Mouse (Mus musculus) intestine, embryonic 16.5 days (tissue): ENCODE data around the gene Tshz2. TPM values are rescaled to one million over a fixed set of nuclear protein-coding genes. Genes with fewer than 3 reads are reported as not detected.

Source experiments
- ATAC-seq: fragments of 200-750 bp; cut with Nextera tagmentation; 2 replicates; pipeline ENCODE4 v1.8.0; 2017; ENCODE audit warnings: moderate TSS enrichment, moderate library complexity
- H3K27ac ChIP-seq: fragments of 300-500 bp; sonication (generic); 2 replicates; pipeline ENCODE4 v1.5.1; 2014; ENCODE audit warnings: mild to moderate bottlenecking, low read length
- H3K27me3 ChIP-seq: fragments of 300-500 bp; sonication (generic); replicated peaks from 2 replicates; pipeline ENCODE4 v1.6.1; 2014; ENCODE audit warnings: low read length, control low read depth, mixed read lengths; ENCODE audit not compliant: control insufficient read depth, insufficient read depth
- H3K36me3 ChIP-seq: fragments of 300-500 bp; sonication (generic); 2 replicates; pipeline ENCODE4 v1.6.1; 2014; ENCODE audit warnings: low read length, control low read depth; ENCODE audit not compliant: control insufficient read depth, insufficient read depth
- H3K4me1 ChIP-seq: fragments of 300-500 bp; sonication (generic); 2 replicates; pipeline ENCODE4 v1.6.1; 2014; ENCODE audit warnings: low read length, control low read depth, mixed read lengths; ENCODE audit not compliant: control insufficient read depth, insufficient read depth
- H3K4me2 ChIP-seq: fragments of 300-500 bp; sonication (generic); 2 replicates; pipeline ENCODE4 v1.6.1; 2014; ENCODE audit warnings: low read depth, low read length, control low read depth
- H3K4me3 ChIP-seq: fragments of 300-500 bp; sonication (generic); 2 replicates; pipeline ENCODE4 v1.5.1; 2014; ENCODE audit warnings: mild to moderate bottlenecking, low read length
- H3K9ac ChIP-seq: fragments of 300-500 bp; sonication (generic); 2 replicates; pipeline ENCODE4 v1.6.1; 2014; ENCODE audit warnings: low read depth, low read length
- H3K9me3 ChIP-seq: fragments of 300-500 bp; sonication (generic); 2 replicates; pipeline ENCODE4 v1.6.1; 2016; ENCODE audit warnings: low read length, control low read depth; ENCODE audit not compliant: control insufficient read depth
- WGBS: fragments of 180-500 bp; shearing (Covaris S2); extraction: QIAGEN DNeasy Blood & Tissue Kit; methylation state at CpG from one replicate; pipeline ENCODE4 v1.1.7; 2014; 5-methylcytosine and 5-hydroxymethylcytosine counted together
- polyA plus RNA-seq: library from polyadenylated mRNA; unstranded; fragments of >200 nt; fragmentation: Nextera tagmentation; extraction: Ambion mirVana; gene quantifications from 2 replicates; pipeline ENCODE4 v1.2.1, GENCODE M21; 2015

Gene Tshz2
- polyA plus RNA-seq, 1 experiment from 2014 or later = 14.0 TPM

GRCm38 (mm10) chr2:169871436-169872060 lies 238.7 kb downstream of the Tshz2 start:
- no peak for ATAC-seq
- H3K27me3 ChIP-seq = no peaks in the 10 kb centered on the region
- H3K9me3 ChIP-seq = no peaks in the 10 kb centered on the region
- no peak overlapping the region for H3K4me3 ChIP-seq
- no peak overlapping the region for H3K9ac ChIP-seq
- no peak overlapping the region for H3K27ac ChIP-seq
- no peak overlapping the region for H3K4me2 ChIP-seq
- WGBS = 91% methylated on average over 8 of the region's 8 CpGs
- H3K36me3 ChIP-seq = no peaks in the 10 kb centered on the region
- H3K4me1 ChIP-seq = peaks cover 5% of the 10 kb centered on the region; the same call in 1 of the 2 replicates

- no peaks in the 10 kb centered on the region for H3K9me3 ChIP-seq
- no peak overlapping the region for H3K4me2 ChIP-seq
- no peak overlapping the region for H3K9ac ChIP-seq
- no peaks in the 10 kb centered on the region for H3K36me3 ChIP-seq
- H3K4me3 ChIP-seq = no peak overlapping the region
- H3K4me1 ChIP-seq = peaks cover 5% of the 10 kb centered on the region; the same call in 1 of the 2 replicates
- no peaks in the 10 kb centered on the region for H3K27me3 ChIP-seq
- 59% methylated on average over 16 of the region's 16 CpGs for WGBS
- ATAC-seq = no peak
- peak overlapping the region; percentile 20; the same call in 1 of the 2 replicates for H3K27ac ChIP-seq
Observed at GRCm38 (mm10) chr2:169873442-169873841, 240.6 kb downstream of the Tshz2 start.

- Histone ChIP-seq H3K27me3 (no peaks in the 10 kb centered on the region), H3K9me3 (no peaks in the 10 kb centered on the region), H3K4me1 (no peaks in the 10 kb centered on the region), H3K4me3 (no peak overlapping the region), H3K36me3 (no peaks in the 10 kb centered on the region), H3K4me2 (no peak overlapping the region), H3K9ac (no peak overlapping the region), H3K27ac (no peak overlapping the region)
- ATAC-seq = no peak
- WGBS = 79% methylated on average over 9 of the region's 9 CpGs
Observed at GRCm38 (mm10) chr2:169887921-169888320, 255.1 kb downstream of the Tshz2 start.

GRCm38 (mm10) chr2:169892441-169893038 lies 259.7 kb downstream of the Tshz2 start:
- no peaks in the 10 kb centered on the region for H3K9me3 ChIP-seq
- ATAC-seq = no peak
- WGBS = 56% methylated on average over 14 of the region's 14 CpGs
- H3K27me3 ChIP-seq = no peaks in the 10 kb centered on the region
- H3K36me3 ChIP-seq = no peaks in the 10 kb centered on the region
- H3K4me3 ChIP-seq = no peak overlapping the region
- H3K9ac ChIP-seq = no peak overlapping the region
- no peak overlapping the region for H3K27ac ChIP-seq
- H3K4me1 ChIP-seq = no peaks in the 10 kb centered on the region
- H3K4me2 ChIP-seq = no peak overlapping the region

GRCm38 (mm10) chr2:169902896-169903295 lies 270.1 kb downstream of the Tshz2 start:
- Histone ChIP-seq H3K27me3 (no peaks in the 10 kb centered on the region), H3K4me1 (peaks cover 10% of the 10 kb centered on the region; the same call in 1 of the 2 replicates), H3K9ac (no peak overlapping the region), H3K4me2 (no peak overlapping the region), H3K9me3 (no peaks in the 10 kb centered on the region), H3K4me3 (no peak overlapping the region), H3K27ac (no peak overlapping the region), H3K36me3 (no peaks in the 10 kb centered on the region)
- 85% methylated on average over 7 of the region's 7 CpGs for WGBS
- no peak for ATAC-seq

GRCm38 (mm10) chr2:169906396-169906795 lies 273.6 kb downstream of the Tshz2 start:
- H3K27me3 ChIP-seq = no peaks in the 10 kb centered on the region
- peaks cover 10% of the 10 kb centered on the region; the same call in 1 of the 2 replicates for H3K4me1 ChIP-seq
- H3K4me3 ChIP-seq = no peak overlapping the region
- ATAC-seq = no peak
- H3K4me2 ChIP-seq = no peak overlapping the region
- no peaks in the 10 kb centered on the region for H3K36me3 ChIP-seq
- no peaks in the 10 kb centered on the region for H3K9me3 ChIP-seq
- H3K27ac ChIP-seq = no peak overlapping the region
- H3K9ac ChIP-seq = no peak overlapping the region
- WGBS = 10% methylated on average over 9 of the region's 9 CpGs

- H3K27me3 ChIP-seq = no peaks in the 10 kb centered on the region
- no peaks in the 10 kb centered on the region for H3K36me3 ChIP-seq
- no peak overlapping the region for H3K4me2 ChIP-seq
- no peak overlapping the region for H3K4me3 ChIP-seq
- no peak overlapping the region for H3K9ac ChIP-seq
- H3K27ac ChIP-seq = no peak overlapping the region
- H3K4me1 ChIP-seq = peaks cover 10% of the 10 kb centered on the region; the same call in 1 of the 2 replicates
- ATAC-seq = no peak
- H3K9me3 ChIP-seq = no peaks in the 10 kb centered on the region
- WGBS = 79% methylated on average over 7 of the region's 7 CpGs
Observed at GRCm38 (mm10) chr2:169907979-169908378, 275.2 kb downstream of the Tshz2 start.

GRCm38 (mm10) chr2:169910606-169911005 lies 277.8 kb downstream of the Tshz2 start:
- Histone ChIP-seq H3K9me3 (no peaks in the 10 kb centered on the region), H3K4me1 (peaks cover 10% of the 10 kb centered on the region; the same call in 1 of the 2 replicates), H3K36me3 (no peaks in the 10 kb centered on the region), H3K27me3 (no peaks in the 10 kb centered on the region), H3K27ac (no peak overlapping the region), H3K9ac (no peak overlapping the region), H3K4me2 (no peak overlapping the region), H3K4me3 (no peak overlapping the region)
- no peak for ATAC-seq
- WGBS = 77% methylated on average over 4 of the region's 4 CpGs

GRCm38 (mm10) chr2:169912826-169913225 lies 280.0 kb downstream of the Tshz2 start:
- 86% methylated on average over 14 of the region's 14 CpGs for WGBS
- H3K9ac ChIP-seq = no peak overlapping the region
- H3K36me3 ChIP-seq = no peaks in the 10 kb centered on the region
- no peaks in the 10 kb centered on the region for H3K9me3 ChIP-seq
- ATAC-seq = no peak
- H3K4me1 ChIP-seq = no peaks in the 10 kb centered on the region
- no peak overlapping the region for H3K27ac ChIP-seq
- no peaks in the 10 kb centered on the region for H3K27me3 ChIP-seq
- H3K4me3 ChIP-seq = no peak overlapping the region
- no peak overlapping the region for H3K4me2 ChIP-seq
